Mouse (Mus musculus) cerebellum, adult 2 months (tissue): ENCODE data around the gene Cd151. TPM values are rescaled to one million over a fixed set of nuclear protein-coding genes. Genes with fewer than 3 reads are reported as not detected.

Source experiments
- DNase-seq, 2 experiments: peaks; one replicate each; pipeline ENCODE4 v3.0.0; 2021
- H3K27ac ChIP-seq: fragments of 200-500 bp; 2 replicates; pipeline ENCODE4 v1.5.1; 2012; ENCODE audit warnings: low read length, control low read depth, inconsistent platforms; ENCODE audit not compliant: insufficient read depth
- H3K27me3 ChIP-seq: fragments of 200-500 bp; 2 replicates; pipeline ENCODE4 v1.6.1; 2012; ENCODE audit warnings: inconsistent platforms, mild to moderate bottlenecking, low read length, moderate library complexity; ENCODE audit not compliant: control insufficient read depth, insufficient read depth
- H3K4me1 ChIP-seq: fragments of 200-500 bp; 2 replicates; pipeline ENCODE4 v1.6.1; 2011; ENCODE audit warnings: low read length; ENCODE audit not compliant: control insufficient read depth, insufficient read depth
- H3K4me3 ChIP-seq: fragments of 200-500 bp; replicated peaks from 2 replicates; pipeline ENCODE3; 2011; ENCODE audit warnings: mild to moderate bottlenecking, low read depth, low read length, control low read depth; ENCODE audit not compliant: insufficient read depth
- CTCF ChIP-seq: fragments of 200-500 bp; IDR thresholded peaks from 2 replicates; pipeline ENCODE4 v1.5.1; 2011; ENCODE audit warnings: low read depth, mild to moderate bottlenecking, control low read depth, low read length, moderate library complexity, borderline replicate concordance; ENCODE audit not compliant: insufficient read depth
- POLR2A ChIP-seq: fragments of 200-500 bp; IDR thresholded peaks from 2 replicates; pipeline ENCODE4 v1.6.1; 2011; ENCODE audit warnings: low read length, control low read depth, borderline replicate concordance; ENCODE audit not compliant: insufficient read depth
- WGBS: fragments of 180-500 bp; shearing (Covaris S2); methylation state at CpG from one replicate; pipeline ENCODE4 v1.1.7; 2018; 5-methylcytosine and 5-hydroxymethylcytosine counted together
- polyA plus RNA-seq: library from polyadenylated mRNA; depleted of rRNA; stranded (reverse); fragments of >200 nt; gene quantifications from 2 replicates; pipeline ENCODE4 v1.2.3, GENCODE M21; 2012

The Cd151 gene
- polyA plus RNA-seq, 1 experiment = 68.7 TPM

DNA sequence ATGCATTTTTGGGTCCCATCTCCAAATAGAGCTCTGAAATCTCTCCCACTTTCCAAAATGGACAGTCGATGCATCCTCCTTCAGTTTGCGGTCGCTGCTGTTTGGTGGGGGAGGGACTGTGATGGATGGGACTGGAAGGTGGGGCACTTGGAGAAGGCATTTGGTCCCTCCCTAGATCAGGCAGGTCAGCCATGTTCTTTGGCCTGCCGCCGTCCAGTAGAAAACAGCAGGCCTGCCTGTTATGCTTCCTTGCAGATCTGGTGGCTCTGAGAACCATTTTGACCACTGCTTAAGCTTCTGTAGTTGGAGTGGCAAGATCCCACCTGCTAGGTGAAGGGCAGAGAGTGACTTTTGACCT lies 951 bp downstream of the Cd151 start:
- WGBS = 60% methylated on average over 5 of the region's 5 CpGs
- TF ChIP-seq POLR2A = no peak
- TF ChIP-seq CTCF = no peak
- DNase-seq = no peak
- peak overlapping the region; percentile 88 for H3K4me3 ChIP-seq
- no peaks in the 10 kb centered on the region for H3K27me3 ChIP-seq
- no peak overlapping the region; the same call in 1 of the 2 replicates for H3K27ac ChIP-seq
- H3K4me1 ChIP-seq = peaks cover 20% of the 10 kb centered on the region

DNA sequence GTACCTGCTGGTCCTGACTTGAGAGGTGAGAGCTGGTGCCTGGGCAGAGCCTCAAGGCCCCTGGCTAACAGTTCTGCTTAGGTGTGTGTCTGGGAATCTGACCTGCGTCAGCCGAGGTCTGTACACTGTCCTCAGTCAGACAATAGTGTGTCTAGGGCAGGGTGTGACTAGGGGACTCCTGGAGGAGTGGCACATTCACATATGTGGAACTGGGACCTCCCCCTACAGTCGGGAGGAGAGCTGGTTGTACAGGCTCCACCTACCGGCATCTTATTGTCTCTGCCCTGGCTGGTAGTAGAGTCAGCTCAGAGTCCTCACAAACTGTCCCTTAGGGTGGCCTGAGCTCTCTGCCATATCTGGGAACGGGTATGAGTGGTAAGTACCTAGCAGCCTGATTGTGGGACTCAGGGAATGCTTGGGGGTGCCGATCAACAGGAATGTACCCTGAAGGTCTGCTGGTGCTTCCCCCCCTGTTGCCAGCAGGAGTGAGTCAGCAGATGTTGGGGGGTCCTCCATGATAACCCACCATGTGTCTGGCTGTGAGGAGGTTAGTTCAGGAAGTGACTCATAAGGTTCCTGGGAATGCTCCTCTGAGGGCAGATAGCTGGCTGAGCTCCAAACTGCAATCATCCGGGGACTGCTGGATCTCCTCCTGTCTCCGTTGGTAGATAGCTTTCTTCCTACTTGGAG lies 1.5 kb downstream of the Cd151 start:
- H3K27me3 ChIP-seq = no peaks in the 10 kb centered on the region
- peak overlapping the region; percentile 88 for H3K4me3 ChIP-seq
- TF ChIP-seq POLR2A = no peak
- peak; percentile 41; the same call in 1 of the 2 replicates for TF ChIP-seq CTCF
- 17% methylated on average over 8 of the region's 8 CpGs for WGBS
- peak; percentile 55 to 65 for DNase-seq
- H3K27ac ChIP-seq = no peak overlapping the region
- peaks cover 20% of the 10 kb centered on the region for H3K4me1 ChIP-seq

DNA sequence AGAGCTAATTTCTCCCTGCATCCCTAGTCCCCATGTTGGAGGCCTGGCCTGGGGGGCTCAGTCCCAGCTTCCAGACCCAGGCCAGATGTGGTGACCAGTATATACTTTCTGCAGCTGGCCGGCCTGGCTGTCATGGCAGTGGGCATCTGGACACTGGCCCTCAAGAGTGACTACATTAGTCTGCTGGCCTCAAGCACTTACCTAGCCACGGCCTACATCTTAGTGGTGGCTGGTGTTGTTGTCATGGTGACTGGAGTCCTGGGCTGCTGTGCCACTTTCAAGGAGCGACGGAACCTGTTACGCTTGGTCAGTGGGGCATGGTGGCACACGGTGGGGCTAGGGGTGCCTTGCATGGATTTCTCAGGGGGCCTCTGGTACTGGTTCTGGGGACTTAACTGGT lies 2.2 kb downstream of the Cd151 start:
- DNase-seq = no peak
- 59% methylated on average over 6 of the region's 6 CpGs for WGBS
- no peak overlapping the region for H3K4me3 ChIP-seq
- no peaks in the 10 kb centered on the region for H3K27me3 ChIP-seq
- peaks cover 20% of the 10 kb centered on the region for H3K4me1 ChIP-seq
- H3K27ac ChIP-seq = no peak overlapping the region
- TF ChIP-seq POLR2A (no peak), CTCF (no peak)

DNA sequence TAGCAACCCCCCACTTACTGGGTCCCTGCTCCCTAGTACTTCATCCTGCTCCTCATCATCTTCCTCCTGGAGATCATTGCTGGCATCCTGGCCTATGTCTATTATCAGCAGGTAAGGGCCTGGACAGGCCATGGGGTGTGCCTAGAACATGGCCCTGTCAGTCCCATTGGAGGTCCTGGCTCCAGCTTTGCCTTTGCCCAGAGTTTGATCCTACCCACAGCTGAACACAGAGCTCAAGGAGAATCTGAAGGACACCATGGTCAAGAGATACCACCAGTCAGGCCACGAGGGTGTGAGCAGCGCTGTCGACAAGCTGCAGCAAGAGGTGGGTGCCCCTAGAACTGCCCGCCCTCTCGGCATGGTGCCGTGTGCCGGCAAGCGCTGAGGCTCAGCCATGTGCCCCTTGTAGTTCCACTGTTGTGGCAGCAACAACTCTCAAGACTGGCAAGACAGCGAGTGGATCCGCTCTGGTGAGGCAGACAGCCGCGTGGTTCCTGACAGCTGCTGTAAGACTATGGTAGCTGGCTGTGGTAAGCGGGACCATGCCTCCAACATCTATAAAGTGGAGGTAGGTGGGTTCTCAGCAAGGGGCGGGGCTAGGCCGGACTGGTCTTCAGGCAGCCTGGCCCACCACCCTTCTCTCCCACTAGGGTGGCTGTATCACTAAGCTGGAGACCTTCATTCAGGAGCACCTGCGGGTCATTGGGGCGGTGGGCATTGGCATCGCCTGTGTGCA lies 2.9 kb downstream of the Cd151 start:
- Histone ChIP-seq H3K4me3 (no peak overlapping the region), H3K4me1 (peaks cover 20% of the 10 kb centered on the region), H3K27ac (no peak overlapping the region), H3K27me3 (no peaks in the 10 kb centered on the region)
- DNase-seq = peak in 1 of 2 experiments; percentile 26
- TF ChIP-seq POLR2A = no peak
- TF ChIP-seq CTCF = no peak
- WGBS = 89% methylated on average over 18 of the region's 18 CpGs

DNA sequence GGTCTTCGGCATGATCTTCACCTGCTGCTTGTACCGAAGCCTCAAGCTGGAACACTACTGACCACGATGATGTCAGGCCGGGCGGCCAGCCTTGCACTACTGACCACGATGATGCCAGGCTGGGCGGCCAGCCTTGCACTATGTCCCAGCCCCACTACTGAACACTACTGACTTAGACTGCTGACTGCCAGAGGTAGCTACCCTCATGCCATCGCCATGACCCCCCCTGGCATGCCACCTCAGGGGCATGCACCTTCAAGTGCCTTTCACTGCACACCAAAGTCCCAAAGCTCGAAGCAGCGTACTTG lies 3.4 kb downstream of the Cd151 start:
- 88% methylated on average over 10 of the region's 10 CpGs for WGBS
- DNase-seq = no peak
- H3K27me3 ChIP-seq = no peaks in the 10 kb centered on the region
- peaks cover 20% of the 10 kb centered on the region for H3K4me1 ChIP-seq
- TF ChIP-seq CTCF (no peak), POLR2A (no peak)
- no peak overlapping the region for H3K4me3 ChIP-seq
- no peak overlapping the region for H3K27ac ChIP-seq

DNA sequence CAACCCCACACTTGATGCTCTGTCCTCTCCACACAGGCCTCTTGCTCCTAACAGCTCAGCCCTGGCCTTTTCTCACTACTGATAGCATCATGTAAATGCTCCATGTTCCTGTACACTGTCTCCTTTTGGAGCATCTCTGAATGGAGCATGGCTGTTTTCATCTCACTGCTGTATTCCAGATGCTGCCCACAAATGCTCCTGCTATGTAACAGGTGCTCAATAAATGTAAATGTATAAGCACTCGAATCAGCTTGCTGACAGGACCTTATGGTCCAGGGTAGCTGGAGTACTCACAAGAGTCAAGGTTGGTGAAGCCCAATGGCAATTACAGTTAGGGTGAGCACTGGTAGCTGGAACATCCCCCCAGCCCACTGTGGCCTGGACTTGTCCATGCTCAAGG lies 4.0 kb downstream of the Cd151 start:
- Histone ChIP-seq H3K4me3 (no peak overlapping the region), H3K27me3 (no peaks in the 10 kb centered on the region), H3K27ac (no peak overlapping the region), H3K4me1 (peaks cover 23% of the 10 kb centered on the region)
- no peak for DNase-seq
- 84% methylated on average over 1 of the region's 1 CpGs for whole genome bisulfite sequencing
- TF ChIP-seq POLR2A (no peak), CTCF (no peak)

DNA sequence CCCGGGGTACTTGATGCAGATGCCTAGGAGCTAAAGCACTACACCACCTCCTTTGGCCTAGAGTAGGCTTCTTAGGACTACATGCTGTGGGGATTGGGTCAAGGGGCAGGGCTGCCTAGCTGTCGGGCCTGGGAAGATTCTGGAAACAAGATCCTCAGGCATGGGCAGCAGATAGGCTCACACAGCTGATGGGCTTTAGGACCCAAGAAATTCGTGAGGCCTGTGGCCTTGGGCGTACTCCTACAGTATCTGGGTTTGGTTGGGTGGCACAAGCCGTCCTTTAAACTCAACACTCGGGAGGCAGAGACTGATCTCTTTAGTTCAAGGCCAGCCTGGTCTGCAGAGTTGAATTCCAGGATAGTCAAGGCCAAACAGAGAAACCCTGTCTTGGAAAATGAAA lies 5.0 kb downstream of the Cd151 start:
- no peak for TF ChIP-seq POLR2A
- TF ChIP-seq CTCF = no peak
- Histone ChIP-seq H3K4me1 (peaks cover 21% of the 10 kb centered on the region), H3K4me3 (no peak overlapping the region), H3K27ac (no peak overlapping the region), H3K27me3 (no peaks in the 10 kb centered on the region)
- 77% methylated on average over 6 of the region's 6 CpGs for WGBS
- DNase-seq = no peak

DNA sequence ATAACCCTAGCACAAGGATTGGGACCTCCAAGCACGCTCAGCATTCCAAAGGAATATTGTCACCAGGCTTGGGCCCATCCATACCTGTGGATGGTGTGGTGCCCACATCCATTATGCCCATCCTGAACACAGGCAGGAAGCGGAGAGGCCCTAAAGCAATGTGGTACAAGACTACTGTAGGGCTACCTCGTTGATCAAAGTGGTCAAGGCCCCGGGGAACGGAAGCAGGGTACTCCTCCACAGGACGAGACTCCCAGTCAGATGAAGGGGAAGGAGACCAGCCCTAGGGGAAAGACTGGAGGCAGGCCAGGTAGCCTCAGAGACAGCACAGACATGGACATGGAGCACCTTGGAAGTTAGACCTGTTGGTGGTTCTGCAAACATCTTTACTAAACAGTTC lies 5.6 kb downstream of the Cd151 start:
- Histone ChIP-seq H3K27ac (no peak overlapping the region), H3K27me3 (no peaks in the 10 kb centered on the region), H3K4me1 (peaks cover 21% of the 10 kb centered on the region), H3K4me3 (no peak overlapping the region)
- TF ChIP-seq POLR2A = no peak
- TF ChIP-seq CTCF = no peak
- DNase-seq = no peak
- 83% methylated on average over 6 of the region's 6 CpGs for WGBS
